Mouse (Mus musculus) frontal cortex, postnatal 25 days (tissue): ENCODE measurements around the gene Gimap7.

ENCODE experiments used
- DNase-seq, 2 experiments: peaks; one replicate each; pipeline ENCODE4 v3.0.0; 2022; ENCODE audit warnings: low spot score in 2 of 2

Gene Gimap7

DNA sequence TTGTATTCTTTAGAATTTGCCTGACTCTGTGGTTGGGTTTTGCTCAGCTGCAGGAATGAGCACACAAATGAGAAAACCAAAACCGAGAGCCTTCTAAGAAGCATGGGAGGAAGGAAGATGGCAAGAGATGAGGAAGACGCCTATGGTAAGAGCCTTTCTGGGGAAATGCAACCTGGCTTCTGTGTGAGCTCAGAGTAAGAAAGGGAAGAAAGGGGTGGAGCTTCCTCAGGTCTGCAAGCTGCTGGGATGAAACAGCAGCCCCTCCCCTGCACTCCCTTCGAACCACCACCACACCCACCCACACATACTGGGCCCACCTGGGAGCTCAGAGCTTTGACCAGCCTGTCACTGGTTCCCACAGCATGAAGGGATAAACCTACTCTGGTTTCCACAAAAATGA is 22.9 kb downstream of the Gimap7 start:
- DNase-seq: no peak

DNA sequence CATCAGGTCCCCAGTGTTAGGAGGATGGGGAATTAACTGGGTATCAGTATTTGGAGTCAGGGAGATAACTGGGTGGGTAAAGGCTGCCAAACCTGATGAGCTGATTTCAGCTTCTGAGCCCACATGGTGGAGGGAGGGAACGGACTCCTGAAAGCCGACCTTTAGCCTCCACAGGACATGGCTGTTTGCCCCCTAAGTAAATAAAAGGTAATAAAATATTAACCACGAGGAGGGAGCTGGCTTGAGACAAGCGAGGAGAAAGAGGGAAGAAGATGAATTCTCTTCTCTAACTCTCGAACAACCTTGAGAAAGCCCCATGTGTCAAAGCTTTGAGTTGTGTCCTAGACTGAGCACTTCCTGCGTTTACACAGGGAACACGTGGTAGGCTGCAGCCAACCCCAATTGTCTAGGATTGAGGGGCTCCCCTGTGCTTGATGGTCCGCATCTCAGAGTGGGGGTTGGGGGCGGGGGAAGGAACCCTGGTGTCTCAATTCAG is 23.3 kb downstream of the Gimap7 start:
- no peak for DNase-seq

DNA sequence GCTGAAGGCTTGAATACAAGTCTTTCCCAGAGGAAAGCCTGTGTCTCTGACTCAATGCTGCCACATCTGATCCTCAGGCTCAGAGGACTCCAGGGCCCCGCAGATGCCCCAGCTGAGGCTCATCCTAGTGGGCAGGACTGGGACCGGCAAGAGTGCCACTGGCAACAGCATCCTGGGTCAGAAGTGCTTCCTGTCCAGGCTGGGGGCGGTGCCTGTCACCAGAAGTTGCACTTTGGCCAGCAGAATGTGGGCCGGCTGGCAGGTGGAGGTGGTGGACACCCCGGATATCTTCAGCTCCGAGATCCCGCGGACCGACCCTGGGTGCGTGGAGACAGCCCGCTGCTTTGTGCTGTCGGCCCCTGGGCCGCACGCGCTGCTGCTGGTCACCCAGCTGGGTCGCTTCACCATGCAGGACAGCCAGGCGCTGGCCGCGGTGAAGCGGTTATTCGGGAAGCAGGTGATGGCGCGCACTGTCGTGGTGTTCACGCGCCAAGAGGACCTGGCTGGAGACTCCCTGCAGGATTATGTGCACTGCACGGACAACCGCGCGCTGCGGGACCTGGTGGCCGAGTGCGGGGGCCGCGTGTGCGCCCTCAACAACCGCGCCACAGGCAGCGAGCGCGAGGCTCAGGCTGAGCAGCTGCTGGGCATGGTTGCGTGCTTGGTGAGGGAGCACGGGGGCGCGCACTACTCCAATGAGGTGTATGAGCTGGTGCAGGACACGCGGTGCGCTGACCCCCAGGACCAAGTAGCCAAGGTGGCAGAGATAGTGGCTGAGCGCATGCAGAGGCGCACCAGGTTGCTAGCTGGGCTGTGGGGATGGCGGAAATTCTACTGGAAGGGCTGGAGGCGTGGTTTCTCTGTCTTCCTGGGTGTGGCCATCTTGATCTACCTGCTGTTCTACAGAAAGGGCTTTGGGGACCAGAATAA is 24.3 kb downstream of the Gimap7 start:
- no peak for DNase-seq

DNA sequence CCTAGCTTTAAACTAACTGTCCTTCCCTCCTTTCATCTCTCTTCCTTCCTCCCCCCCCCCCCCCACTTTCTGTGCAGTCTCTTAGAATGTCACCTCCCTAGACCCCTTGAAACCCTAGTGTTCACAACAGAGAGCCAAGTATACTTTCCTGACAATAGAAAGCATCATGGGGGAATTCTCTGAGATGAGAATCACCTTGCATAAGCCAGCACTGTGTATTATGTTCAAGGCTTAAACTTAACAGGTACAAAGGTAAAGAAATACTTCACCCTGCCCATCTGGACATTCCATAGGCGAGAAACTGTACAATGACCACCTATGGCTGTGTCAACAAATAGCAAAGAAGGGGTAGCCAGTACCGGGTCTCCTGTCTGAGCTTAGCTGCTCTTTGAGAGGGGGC is 27.1 kb downstream of the Gimap7 start:
- DNase-seq: no peak

DNA sequence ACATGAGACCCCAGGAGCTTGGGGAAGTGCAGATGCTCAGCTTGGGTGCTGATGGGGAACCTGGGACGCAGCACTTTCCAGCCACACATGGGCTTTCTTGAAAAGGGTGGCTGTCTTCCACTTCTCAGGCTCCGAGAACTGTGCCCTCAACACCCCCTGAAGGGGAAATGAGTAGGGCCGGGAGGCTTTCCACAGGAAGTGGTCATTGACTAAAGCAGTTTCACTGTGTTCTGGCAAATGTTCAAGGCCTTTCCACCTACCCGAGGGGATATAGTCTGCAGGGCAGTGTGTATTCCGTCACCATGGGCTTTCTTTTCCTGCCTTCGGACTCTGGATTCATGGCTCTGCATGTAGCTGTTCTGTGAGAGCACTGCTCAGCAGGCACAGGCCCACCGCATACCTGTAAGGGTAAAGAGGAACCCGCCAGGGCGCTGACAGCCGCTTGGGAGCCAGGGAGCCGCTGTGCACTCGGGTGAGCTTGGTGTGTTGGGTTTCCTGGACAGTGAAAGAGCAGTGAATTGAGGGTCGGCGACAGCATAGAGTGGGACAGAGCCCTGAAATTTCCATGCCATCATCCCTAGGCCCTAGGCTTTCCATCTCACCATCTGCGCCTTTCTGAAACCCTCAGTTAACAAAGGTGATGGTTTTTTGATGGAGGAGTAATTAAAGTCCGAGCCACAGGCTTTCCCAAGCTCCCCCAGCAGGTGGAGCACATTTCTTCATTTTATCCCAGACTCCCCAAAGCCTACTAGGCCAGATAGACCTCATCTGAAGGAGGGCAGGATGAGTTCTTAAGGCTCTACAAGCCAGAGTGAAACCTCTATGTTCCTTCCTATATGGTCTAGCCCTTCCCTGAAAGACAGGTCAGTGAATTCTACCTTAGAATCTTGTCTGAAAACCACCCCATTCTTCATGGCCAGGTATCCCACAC is 27.8 kb downstream of the Gimap7 start, which contains the start of gene Gimap5:
TSS of gene Gimap5 (plus strand) at position 239 of the 931 bp plus-strand sequence.
- no peak for DNase-seq

DNA sequence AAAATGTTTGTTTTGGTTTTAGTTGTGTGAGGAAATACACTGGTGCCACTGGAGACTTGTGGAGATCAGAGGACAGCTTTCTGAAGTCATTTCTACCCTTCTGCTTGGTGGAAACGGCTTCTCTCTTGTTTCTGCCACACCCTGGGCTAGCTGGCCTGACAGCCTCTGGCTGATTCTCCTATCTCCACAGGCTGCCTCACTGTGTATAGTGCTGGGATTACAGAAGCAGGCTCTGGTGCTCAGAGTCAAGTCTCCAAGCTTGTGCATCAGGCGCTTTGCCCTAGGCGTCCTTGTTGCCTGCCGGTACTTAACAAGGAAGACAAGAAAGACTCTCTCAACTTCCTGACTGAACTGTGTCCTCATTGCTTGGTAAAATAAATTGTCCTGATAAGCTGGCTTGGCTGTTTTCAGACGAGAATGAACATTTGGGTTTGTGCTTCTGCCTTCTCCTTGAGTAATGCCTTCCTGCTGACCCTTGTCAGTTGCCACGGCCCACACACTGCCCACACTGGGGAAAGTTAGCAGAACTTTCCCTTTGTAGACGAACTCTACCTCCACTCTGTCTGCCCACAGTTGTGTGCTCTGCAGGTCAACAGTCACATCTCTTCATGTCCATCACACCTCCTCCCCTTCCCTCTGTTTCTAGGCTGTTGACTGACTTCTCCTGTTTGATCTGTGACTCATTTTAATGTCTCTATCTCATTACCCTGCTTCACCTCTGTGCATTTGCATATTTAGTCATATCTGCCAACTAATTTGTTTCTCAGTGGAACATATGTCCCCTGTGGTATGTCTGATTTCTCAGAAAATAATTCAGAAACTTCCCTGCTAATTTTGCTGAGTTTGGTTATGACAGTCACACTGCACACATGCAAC is 28.9 kb downstream of the Gimap7 start:
- no peak for DNase-seq

DNA sequence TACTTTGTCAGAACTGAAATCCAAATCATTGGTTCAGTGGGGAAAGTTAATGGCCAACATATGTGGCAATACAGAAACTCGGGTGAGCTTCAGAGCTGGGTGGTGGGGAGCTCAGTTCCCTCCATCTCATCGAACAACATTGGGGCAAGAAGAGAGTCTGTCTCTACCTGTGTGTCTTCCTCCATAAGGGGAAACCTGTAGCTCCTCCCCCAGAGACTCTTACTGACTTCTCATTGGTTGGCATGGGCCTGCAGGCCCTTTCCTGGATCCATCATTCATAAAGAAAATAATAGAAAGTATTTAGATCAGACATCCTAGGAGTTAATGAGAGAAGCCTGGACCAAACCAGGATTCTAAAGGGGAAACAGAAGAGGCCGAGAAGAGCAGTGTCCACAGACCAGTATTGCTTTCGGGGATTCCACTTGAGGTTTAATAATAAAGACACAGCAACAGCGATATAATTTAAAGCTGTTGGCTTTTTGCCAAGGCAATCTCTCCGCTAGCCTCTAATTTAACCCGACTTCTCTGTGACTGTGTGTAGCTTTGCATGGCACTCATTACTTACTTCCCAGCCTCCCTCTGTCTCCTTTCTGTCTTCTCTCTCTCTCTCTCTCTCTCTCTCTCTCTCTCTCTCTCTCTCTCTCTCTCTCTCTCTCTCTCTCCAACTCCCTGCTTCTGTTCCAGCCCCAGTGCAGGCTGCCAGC is 45.3 kb downstream of the Gimap7 start:
- DNase-seq: no peak

DNA sequence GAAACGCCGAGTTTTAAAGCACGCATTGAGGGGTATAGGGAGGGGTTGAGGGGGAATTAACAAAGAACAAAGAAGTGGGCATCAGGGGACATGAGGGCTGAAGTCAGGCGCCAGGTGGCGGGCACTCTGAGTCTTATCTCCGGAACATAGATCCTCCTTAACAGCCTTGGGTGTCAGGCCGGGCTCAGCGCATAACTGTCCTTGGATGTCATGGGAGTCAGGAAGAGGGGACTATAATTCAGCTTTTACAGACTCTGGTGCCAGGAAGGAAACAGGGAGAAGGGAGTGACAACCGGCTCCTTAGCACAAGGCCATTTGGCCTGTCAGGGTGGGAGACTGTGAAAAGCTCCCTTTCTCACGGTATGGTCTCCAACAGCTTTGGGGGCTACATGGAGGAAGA is 46.1 kb downstream of the Gimap7 start:
- DNase-seq: no peak

DNA sequence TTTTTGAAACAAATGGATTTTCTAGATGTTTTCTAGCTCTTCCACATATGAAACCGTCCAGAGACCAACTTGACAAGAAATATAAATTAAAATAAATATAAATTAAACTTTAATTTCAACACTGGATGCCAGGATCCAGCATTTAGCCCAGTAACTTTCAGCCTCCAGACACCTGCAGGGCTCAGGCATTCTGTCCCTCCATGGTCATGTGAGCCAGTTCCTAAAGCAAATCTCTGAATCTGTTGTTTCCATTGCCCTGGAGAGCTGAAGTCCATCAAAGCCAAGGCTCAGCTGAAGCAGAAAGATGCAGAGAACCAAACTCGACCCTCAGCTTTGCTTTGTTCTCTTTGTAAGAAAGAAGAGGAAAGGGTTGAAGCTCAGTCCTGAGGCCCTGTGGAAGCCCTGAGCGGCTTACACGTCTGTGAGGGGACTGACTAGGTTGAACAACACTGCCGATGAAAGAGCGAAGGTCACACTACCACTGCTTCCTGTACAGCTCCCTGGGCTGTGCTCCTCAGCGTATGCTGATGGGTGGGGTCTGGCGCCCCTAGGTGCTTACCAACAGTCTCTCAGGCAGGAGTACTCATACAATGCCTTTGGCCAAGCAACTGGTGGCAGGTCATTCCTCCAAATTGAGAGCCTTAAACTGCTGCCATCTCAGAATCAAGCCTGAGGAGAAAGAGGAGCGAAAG is 49.9 kb downstream of the Gimap7 start:
- DNase-seq: no peak

DNA sequence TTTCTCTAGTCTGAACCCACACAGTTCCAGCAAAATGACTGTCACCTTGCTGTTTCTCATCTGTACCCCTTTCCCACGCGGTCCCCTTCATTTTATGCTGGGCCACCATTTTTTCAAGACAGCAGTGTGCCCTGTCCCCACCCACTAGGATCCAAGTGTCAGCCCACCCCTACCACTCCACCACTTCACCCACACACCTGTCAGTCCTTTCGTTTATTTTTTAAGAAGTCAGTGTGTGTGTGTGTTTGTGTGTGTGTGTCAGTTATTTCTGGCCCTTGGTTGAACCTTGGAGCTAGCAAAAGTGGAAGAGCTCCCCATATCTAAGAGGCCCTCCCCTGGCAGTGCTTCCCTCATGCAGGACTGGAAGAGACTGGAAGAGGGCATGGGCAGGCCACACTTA is 50.5 kb downstream of the Gimap7 start:
- DNase-seq: no peak

DNA sequence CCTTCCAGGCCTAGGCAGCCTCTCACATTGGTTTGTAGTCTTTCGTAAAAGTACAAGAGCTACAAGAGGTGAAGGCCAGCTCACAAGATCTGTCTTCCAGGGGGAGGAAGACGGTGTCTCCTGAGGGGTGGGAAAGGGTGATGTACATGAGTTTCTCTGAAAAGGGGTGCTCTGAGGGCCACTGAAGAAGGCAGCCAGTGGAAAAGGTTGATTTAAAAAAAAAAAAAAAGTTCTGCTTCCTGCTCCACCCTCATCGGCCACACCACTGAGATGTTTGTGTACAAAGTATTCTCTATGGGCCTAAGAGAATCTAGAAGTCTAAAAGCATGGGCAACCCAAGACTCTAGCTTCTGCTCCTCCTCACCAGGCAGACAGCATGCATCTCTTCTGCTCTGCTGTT is 52.3 kb downstream of the Gimap7 start, which contains the start of gene Gimap3:
TSS of gene Gimap3 (minus strand) at position 156 of the 400 bp plus-strand sequence.
- no peak for DNase-seq

DNA sequence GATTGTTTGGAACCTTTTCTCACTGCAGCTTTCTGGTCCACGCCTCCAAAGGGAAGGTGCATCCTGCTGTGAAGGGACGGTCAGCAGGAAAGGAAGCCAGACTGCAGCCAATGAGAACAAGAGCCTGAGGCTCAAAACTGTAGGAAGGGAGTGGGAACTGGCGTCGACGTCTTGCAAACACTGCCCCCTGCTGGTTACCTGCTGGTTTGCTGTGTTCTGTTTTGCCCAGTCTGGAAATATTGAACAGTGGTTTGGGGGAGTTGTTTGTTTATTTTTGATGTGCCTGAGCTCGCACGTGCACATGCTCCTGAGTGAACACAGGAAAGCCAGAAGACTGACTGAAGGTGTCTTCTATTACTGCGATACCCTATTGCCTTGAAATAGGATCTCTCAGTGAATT is 53.6 kb downstream of the Gimap7 start:
- peak; percentile 70 to 71 for DNase-seq
